Mouse (Mus musculus): ENCODE results near the gene A730071L15Rik. TPM values are rescaled to one million over a fixed set of nuclear protein-coding genes. Genes with fewer than 3 reads are reported as not detected.

Gene A730071L15Rik
- total RNA-seq, 1 experiment from 2014 or later = 1.9 TPM

DNA sequence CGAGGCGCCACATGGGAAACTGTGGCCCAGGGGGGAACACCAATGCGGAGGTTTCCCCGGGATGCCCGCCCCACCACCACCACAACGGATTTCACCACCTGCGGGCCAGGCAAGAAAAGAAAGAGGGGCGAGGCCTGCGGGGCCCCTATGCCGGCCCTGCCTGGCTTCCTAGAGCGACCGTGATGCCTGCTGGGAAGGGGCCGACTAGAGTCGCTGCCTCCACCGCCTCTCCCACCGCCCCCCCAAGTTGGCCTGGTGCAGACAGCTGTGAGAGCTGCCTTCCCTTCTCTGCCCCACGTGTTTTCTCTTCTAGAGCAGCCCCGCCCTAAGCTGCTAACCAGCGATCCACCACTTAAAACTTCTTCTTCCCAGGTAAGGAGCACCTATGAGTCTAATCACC lies 44.9 kb downstream of the A730071L15Rik start:
- no peak for ATAC-seq (ENCODE audit: extremely low read depth, insufficient number of reproducible peaks, low FRiP score, poor library complexity, severe bottlenecking)

Other genes with a start within 250 kb of the A730071L15Rik start
- gene Gck, start 249.9 kb upstream of the A730071L15Rik start, total RNA-seq (2017) = 0.35 TPM in 1 of 2 replicates, not detected in the other
- gene Ykt6, start 244.3 kb upstream of the A730071L15Rik start, total RNA-seq (2017) = 47.1 and 54.4 TPM in 2 replicates
- gene Camk2b, start 133.7 kb upstream of the A730071L15Rik start, total RNA-seq (2017) = 1.1 and 2.1 TPM in 2 replicates
- gene Nudcd3, start 386 bp downstream of the A730071L15Rik start, total RNA-seq (2017) = 38.5 and 39.4 TPM in 2 replicates
- gene Npc1l1, start 30.1 kb downstream of the A730071L15Rik start, total RNA-seq (2017) = 0.12 TPM in 1 of 2 replicates, not detected in the other
- 15.7 and 21.4 TPM in 2 replicates for gene Ddx56, start 67.7 kb downstream of the A730071L15Rik start, total RNA-seq (2017)
- 28.6 and 39.8 TPM in 2 replicates for gene Tmed4, start 74.8 kb downstream of the A730071L15Rik start, total RNA-seq (2017)
- 97.5 and 110 TPM in 2 replicates for gene Ogdh, start 91.6 kb downstream of the A730071L15Rik start, total RNA-seq (2017)
- gene Zmiz2, start 189.0 kb downstream of the A730071L15Rik start, total RNA-seq (2017) = 29.6 and 32.9 TPM in 2 replicates
- 569 and 595 TPM in 2 replicates for gene Ppia, start 215.4 kb downstream of the A730071L15Rik start, total RNA-seq (2017)
- 41.4 and 46.2 TPM in 2 replicates for gene H2afv, start 244.4 kb downstream of the A730071L15Rik start, total RNA-seq (2017)

Measured in neutrophil, adult 5-6 weeks (primary cell).